Mouse (Mus musculus) heart, embryonic 15.5 days (tissue): Measurements from ENCODE around the gene Angel2. TPM values are rescaled to one million over a fixed set of nuclear protein-coding genes. Genes with fewer than 3 reads are reported as not detected.

Experiments used
- ATAC-seq: fragments of 200-750 bp; cut with Nextera tagmentation; replicated peaks from 2 replicates; pipeline ENCODE4 v1.8.0; 2017; ENCODE audit warnings: low read depth, moderate TSS enrichment; ENCODE audit not compliant: insufficient number of reproducible peaks, insufficient read depth, low FRiP score
- H3K27ac ChIP-seq: fragments of 300-500 bp; sonication (generic); 2 replicates; pipeline ENCODE4 v1.5.1; 2015; ENCODE audit warnings: mild to moderate bottlenecking, inconsistent platforms
- H3K27me3 ChIP-seq: fragments of 300-500 bp; sonication (generic); 2 replicates; pipeline ENCODE4 v1.6.1; 2015; ENCODE audit warnings: inconsistent platforms
- H3K36me3 ChIP-seq: fragments of 300-500 bp; sonication (generic); 2 replicates; pipeline ENCODE4 v1.6.1; 2015; ENCODE audit warnings: mild to moderate bottlenecking, inconsistent platforms
- H3K4me1 ChIP-seq: fragments of 300-500 bp; sonication (generic); replicated peaks from 2 replicates; pipeline ENCODE4 v1.6.1; 2015; ENCODE audit warnings: inconsistent platforms
- H3K4me2 ChIP-seq: fragments of 300-500 bp; sonication (generic); 2 replicates; pipeline ENCODE4 v1.6.1; 2015; ENCODE audit warnings: inconsistent platforms, mild to moderate bottlenecking, moderate library complexity
- H3K4me3 ChIP-seq: fragments of 300-500 bp; sonication (generic); 2 replicates; pipeline ENCODE4 v1.5.1; 2015; ENCODE audit warnings: mild to moderate bottlenecking, inconsistent platforms
- H3K9ac ChIP-seq: fragments of 300-500 bp; sonication (generic); 2 replicates; pipeline ENCODE4 v1.6.1; 2015; ENCODE audit warnings: mild to moderate bottlenecking, inconsistent platforms
- H3K9me3 ChIP-seq: fragments of 300-500 bp; sonication (generic); replicated peaks from 2 replicates; pipeline ENCODE4 v1.6.1; 2016; ENCODE audit warnings: inconsistent platforms
- WGBS: fragments of 180-500 bp; shearing (Covaris S2); methylation state at CpG from one replicate; pipeline ENCODE4 v1.1.7; 2015; ENCODE audit warnings: mixed read lengths; 5-methylcytosine and 5-hydroxymethylcytosine counted together
- polyA plus RNA-seq: library from polyadenylated mRNA; unstranded; fragments of >200 nt; fragmentation: Nextera tagmentation; extraction: Ambion mirVana; gene quantifications from 2 replicates; pipeline ENCODE4 v1.2.1, GENCODE M21; 2015

The Angel2 gene
- polyA plus RNA-seq, 1 experiment from 2014 or later, result 29.3 TPM

GRCm38 (mm10) chr1:190904136-190904535 lies 20.8 kb upstream of the Angel2 start:
- Histone ChIP-seq H3K36me3 (peaks cover 13% of the 10 kb centered on the region; the same call in 1 of the 2 replicates), H3K27me3 (no peaks in the 10 kb centered on the region), H3K9ac (no peak overlapping the region), H3K4me2 (no peak overlapping the region), H3K4me1 (0 out of 2 replicates have a peak, but pooled peaks cover 4% of the 10 kb centered on the region), H3K27ac (no peak overlapping the region), H3K4me3 (no peak overlapping the region), H3K9me3 (no peaks in the 10 kb centered on the region)
- no peak for ATAC-seq
- 95% methylated on average over 3 of the region's 3 CpGs for WGBS

GRCm38 (mm10) chr1:190904714-190905113 lies 20.2 kb upstream of the Angel2 start:
- WGBS, result 87% methylated on average over 16 of the region's 16 CpGs
- Histone ChIP-seq H3K4me1 (no peaks in the 10 kb centered on the region), H3K4me2 (no peak overlapping the region), H3K27me3 (no peaks in the 10 kb centered on the region), H3K9ac (no peak overlapping the region), H3K4me3 (no peak overlapping the region), H3K9me3 (no peaks in the 10 kb centered on the region), H3K36me3 (peaks cover 13% of the 10 kb centered on the region; the same call in 1 of the 2 replicates), H3K27ac (no peak overlapping the region)
- no peak for ATAC-seq

GRCm38 (mm10) chr1:190910836-190911235 lies 14.1 kb upstream of the Angel2 start:
- Histone ChIP-seq H3K9me3 (no peaks in the 10 kb centered on the region), H3K27me3 (no peaks in the 10 kb centered on the region), H3K36me3 (no peaks in the 10 kb centered on the region), H3K27ac (no peak overlapping the region), H3K4me2 (peak overlapping the region; percentile 83), H3K9ac (peak overlapping the region; percentile 80), H3K4me3 (peak overlapping the region; percentile 74), H3K4me1 (peaks cover 11% of the 10 kb centered on the region)
- no peak for ATAC-seq
- WGBS, result 64% methylated on average over 6 of the region's 6 CpGs

GRCm38 (mm10) chr1:190911415-190912123 lies 13.3 kb upstream of the Angel2 start, which contains the start of gene Rps6kc1:
Rps6kc1 (minus strand) TSS chr1:190911770.
- no peaks in the 10 kb centered on the region for H3K36me3 ChIP-seq
- no peaks in the 10 kb centered on the region for H3K9me3 ChIP-seq
- H3K4me3 ChIP-seq, result peak within 1 kb of the TSS; percentile 74
- WGBS, result under 1% methylated on average over 47 of the region's 47 CpGs
- peak within 1 kb of the TSS; percentile 83 for H3K4me2 ChIP-seq
- H3K27ac ChIP-seq, result peak within 1 kb of the TSS; percentile 15; the same call in 1 of the 2 replicates
- H3K27me3 ChIP-seq, result no peaks in the 10 kb centered on the region
- peak; percentile 86 for ATAC-seq
- H3K9ac ChIP-seq, result peak within 1 kb of the TSS; percentile 80
- peaks cover 11% of the 10 kb centered on the region for H3K4me1 ChIP-seq

DNA sequence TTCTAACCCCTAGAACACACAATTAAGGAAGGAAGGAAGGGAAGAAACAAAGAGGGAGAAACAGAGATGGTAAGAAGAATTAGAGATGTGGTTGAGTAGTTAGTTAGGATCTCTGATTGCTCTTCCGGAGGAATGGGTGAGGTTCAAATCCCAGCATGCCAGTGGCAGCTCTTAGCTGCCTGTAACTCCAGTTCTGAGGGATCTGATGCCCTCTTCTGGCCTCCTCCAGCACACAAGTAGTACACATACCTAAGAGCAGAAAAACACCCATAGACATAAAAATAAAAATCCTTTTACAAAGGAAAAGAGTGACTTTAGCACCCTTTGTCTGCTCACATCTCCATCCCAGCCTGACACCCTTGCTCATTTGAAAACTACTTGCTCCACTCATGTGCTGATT lies 12.3 kb upstream of the Angel2 start:
- Histone ChIP-seq H3K9ac (no peak overlapping the region), H3K9me3 (no peaks in the 10 kb centered on the region), H3K27ac (no peak overlapping the region), H3K27me3 (no peaks in the 10 kb centered on the region), H3K4me2 (no peak overlapping the region), H3K4me1 (peaks cover 11% of the 10 kb centered on the region), H3K4me3 (peak overlapping the region; percentile 74; the same call in 1 of the 2 replicates), H3K36me3 (no peaks in the 10 kb centered on the region)
- ATAC-seq, result no peak
- WGBS, result 37% methylated on average over 1 of the region's 1 CpGs

GRCm38 (mm10) chr1:190918938-190919337 lies 6.0 kb upstream of the Angel2 start:
- no peak for ATAC-seq
- Histone ChIP-seq H3K27ac (no peak overlapping the region), H3K4me3 (no peak overlapping the region), H3K9me3 (no peaks in the 10 kb centered on the region), H3K27me3 (no peaks in the 10 kb centered on the region), H3K4me1 (no peaks in the 10 kb centered on the region), H3K4me2 (no peak overlapping the region), H3K9ac (no peak overlapping the region), H3K36me3 (no peaks in the 10 kb centered on the region)
- WGBS, result 33% methylated on average over 7 of the region's 7 CpGs

DNA sequence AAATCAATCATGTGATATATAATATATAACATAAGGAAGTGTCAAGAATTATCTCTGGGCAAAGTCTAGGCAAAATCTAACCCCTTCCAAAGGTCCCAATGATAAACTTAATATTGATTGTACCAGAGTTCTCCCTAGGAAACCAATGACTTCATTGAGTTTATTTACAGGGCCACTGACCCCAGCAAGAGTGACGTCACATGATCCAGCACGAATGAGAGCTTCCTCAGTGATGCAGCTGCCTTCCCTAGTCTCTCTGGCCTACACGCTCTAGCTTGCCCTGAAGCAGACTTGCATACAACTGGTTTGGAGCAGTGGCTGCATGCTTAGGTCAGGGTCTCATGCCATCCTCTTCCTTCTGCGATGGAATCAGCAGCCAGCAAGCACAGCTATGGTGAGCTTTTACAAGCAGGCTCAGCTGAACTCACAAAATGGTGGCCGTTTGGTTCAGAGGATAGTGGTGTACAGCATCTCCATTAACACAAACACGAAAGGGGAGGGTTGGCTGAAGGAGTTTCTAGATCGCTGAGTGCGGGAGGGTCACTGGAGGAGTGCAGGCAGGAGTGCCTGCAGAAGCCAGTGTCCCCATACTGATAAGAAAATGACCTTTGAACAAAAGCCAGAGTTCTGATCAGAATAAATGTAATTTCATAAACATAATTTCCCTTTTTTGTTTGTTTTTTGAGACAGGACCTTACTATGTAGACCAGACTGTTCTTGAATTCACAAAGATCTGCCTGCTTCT lies 5.0 kb upstream of the Angel2 start:
- 68% methylated on average over 8 of the region's 8 CpGs for WGBS
- no peaks in the 10 kb centered on the region for H3K9me3 ChIP-seq
- H3K27ac ChIP-seq, result no peak overlapping the region
- no peak for ATAC-seq
- no peaks in the 10 kb centered on the region for H3K4me1 ChIP-seq
- no peak overlapping the region for H3K9ac ChIP-seq
- H3K4me3 ChIP-seq, result no peak overlapping the region
- no peaks in the 10 kb centered on the region for H3K36me3 ChIP-seq
- no peaks in the 10 kb centered on the region for H3K27me3 ChIP-seq
- H3K4me2 ChIP-seq, result no peak overlapping the region

DNA sequence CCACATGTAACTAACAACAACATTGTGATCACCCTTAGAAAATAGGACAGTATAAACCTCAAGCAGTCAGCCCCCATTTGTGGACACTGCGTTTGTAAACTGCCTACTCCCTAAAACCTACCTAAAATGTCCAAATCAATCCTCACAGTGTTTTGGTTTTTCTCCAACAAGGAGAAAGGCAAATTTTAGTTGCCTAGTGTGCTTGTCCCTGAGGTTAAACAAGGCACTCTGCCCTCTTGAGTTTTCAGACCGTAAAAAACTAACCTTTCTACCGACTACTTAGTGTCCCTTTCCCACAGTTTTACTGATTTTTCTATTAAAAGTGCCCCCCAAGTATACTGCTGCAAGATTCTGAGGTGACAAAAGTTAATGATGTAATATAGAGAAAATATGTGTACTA lies 2.4 kb downstream of the Angel2 start:
- Histone ChIP-seq H3K4me3 (0 out of 2 replicates have a peak overlapping the region, but pooled peaks have one; percentile 94), H3K36me3 (no peaks in the 10 kb centered on the region), H3K4me1 (peaks cover 15% of the 10 kb centered on the region), H3K27me3 (no peaks in the 10 kb centered on the region), H3K4me2 (peak overlapping the region; percentile 79), H3K9ac (no peak overlapping the region), H3K9me3 (no peaks in the 10 kb centered on the region), H3K27ac (no peak overlapping the region)
- ATAC-seq, result no peak
- WGBS, result 87% methylated on average over 3 of the region's 3 CpGs

DNA sequence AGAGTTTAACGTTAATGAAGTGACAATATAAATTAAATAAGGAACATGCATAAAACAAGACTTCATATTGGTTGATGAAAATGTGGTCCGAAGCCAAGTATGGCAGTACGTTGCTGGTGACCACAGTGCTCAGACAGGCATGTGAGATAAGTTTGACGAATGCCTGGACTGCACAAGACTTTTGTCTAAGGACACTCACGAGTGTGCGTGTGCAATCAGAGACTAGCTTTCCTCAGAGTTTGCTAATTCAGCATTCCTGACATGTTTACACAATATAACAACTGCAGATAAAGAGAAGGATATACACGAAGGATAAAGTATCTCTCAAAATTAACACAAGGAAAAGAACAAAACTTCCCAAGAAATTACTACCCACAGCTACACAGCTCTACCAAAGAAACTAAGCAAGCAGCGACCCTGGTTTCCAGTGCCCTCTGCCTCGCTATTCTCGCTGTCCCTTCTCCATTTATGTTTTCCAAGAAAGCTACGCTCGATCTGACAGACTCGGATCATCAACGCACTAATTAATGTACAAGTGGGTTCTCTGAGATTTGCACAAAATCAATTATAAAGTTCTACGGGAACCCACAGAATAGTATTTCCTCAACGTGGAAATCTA lies 2.9 kb downstream of the Angel2 start:
- WGBS, result 7% methylated on average over 16 of the region's 16 CpGs
- Histone ChIP-seq H3K9ac (peak overlapping the region; percentile 91), H3K4me1 (peaks cover 15% of the 10 kb centered on the region), H3K27ac (peak overlapping the region; percentile 100), H3K27me3 (no peaks in the 10 kb centered on the region), H3K4me2 (peak overlapping the region; percentile 79), H3K36me3 (no peaks in the 10 kb centered on the region), H3K9me3 (no peaks in the 10 kb centered on the region), H3K4me3 (peak overlapping the region; percentile 94)
- ATAC-seq, result 0 out of 2 replicates have a peak, but pooled peaks have one; percentile 1

DNA sequence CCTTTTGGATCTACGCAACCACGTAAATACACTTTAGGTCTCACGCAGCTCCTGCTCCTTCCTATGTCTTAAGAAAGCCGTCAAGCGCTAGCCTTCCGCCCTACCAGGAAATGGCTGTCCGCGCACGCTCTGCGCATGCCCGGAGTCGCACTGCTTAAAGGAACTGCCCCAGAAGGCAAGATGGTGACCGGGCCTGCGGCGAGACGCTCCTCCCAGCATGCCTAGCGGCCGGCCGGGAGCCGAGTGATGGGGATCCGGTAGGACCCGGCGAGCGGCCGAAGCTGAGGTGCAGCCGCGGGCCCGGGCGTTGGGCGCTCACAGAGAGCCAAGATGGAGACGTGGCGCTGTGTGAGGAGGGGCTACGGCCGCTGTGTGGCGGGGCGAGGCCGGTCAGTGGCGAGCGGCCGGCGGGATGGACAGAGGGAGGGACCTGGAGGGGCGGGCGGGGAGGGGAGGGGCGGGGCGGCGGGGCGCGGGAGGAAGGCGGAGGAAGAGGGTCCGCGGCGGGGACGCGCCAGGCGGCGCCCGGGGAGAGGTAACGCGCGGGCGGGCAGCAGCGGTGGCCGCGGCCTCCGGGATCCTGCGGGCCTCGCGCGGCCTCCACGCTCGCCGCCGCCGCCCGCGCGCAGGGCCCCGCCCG lies 3.6 kb downstream of the Angel2 start:
- WGBS, result under 1% methylated on average over 64 of the region's 79 CpGs
- H3K27me3 ChIP-seq, result no peaks in the 10 kb centered on the region

More for the DNA sequence above, 3.6 kb downstream of the Angel2 start:
- Histone ChIP-seq H3K4me1 (peaks cover 15% of the 10 kb centered on the region), H3K36me3 (no peaks in the 10 kb centered on the region), H3K27ac (peak overlapping the region; percentile 100), H3K9ac (peak overlapping the region; percentile 91), H3K4me3 (peak overlapping the region; percentile 94), H3K4me2 (peak overlapping the region; percentile 79), H3K9me3 (no peaks in the 10 kb centered on the region)
- ATAC-seq, result peak; percentile 96
